Mouse (Mus musculus) stomach, postnatal 0 days (tissue): Measurements from ENCODE around the gene Ccdc163.

ENCODE experiments used
- CTCF ChIP-seq: IDR thresholded peaks from 2 replicates; pipeline ENCODE4 v1.5.1; 2016; ENCODE audit warnings: antibody characterized with exemption, low read depth, mild to moderate bottlenecking, moderate library complexity
- EP300 ChIP-seq: optimal IDR thresholded peaks from 2 replicates; pipeline ENCODE3; 2016; ENCODE audit warnings: antibody characterized with exemption

DNA sequence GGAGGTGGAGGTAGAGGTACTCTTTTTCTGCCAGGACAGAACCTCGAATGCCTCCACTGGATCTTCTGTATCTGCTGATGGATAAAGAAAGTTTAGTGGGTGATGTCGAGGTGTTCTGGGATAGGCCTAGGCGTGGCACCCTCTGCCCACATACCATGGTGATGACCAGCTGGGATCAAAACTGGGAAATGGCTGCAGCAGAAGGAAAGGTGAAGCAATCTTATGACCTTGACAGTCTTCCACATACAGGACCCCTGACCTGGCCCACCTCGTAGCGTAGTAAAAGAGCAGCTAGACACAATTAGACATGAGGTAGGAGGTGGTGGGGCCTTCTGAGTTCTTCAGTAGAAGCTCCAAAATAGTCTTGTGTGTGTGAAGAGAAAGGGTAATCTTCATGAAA lies 55.7 kb downstream of the Ccdc163 start:
- TF ChIP-seq CTCF (no peak), EP300 (no peak)
